Mouse (Mus musculus): ENCODE results near the gene Rtn4r.
"Not testable (repeated sequence)": the region's sequence is repeated elsewhere in the genome, so short reads cannot be mapped to it uniquely, and the experiment has no call there.

Gene Rtn4r

DNA sequence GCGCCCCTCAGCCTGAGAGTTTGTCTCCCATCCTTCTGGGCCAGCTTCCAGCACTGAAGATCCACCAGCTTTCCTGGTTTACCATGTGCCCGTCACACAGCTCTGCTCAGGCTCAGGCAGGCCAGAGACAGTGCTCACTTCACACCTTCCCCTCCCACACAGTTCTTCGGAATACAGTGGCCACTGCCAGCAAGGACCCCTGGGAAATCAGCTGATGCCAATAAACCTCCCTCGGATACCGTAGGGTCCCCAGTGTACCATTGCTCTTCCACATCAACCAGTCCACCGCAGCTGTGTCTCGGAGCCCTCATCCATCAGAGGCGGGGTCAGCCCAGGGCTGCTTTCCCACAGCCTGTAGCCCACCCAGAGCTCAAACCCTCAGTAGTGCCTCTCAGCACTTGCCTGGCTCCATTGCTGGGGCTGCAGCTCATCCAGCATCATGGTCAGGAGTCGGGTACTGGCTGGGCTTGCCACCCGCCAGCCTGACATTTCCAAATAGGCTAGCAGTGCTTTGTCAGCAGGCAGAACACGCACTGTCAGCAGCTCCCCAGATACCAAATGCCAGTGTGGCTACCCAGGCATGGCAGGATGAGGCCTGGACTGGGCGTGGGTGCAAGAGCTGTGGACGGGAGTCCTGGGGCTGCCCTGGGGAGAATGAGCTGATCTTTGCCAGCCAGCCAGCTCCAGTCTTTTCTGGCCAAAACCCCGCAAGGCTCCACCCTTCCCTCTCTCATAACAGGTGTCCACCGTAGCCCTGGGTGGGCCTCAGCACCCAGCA lies 67.0 kb downstream of the Rtn4r start:
- DNase-seq (ENCODE audit: low spot score), result no peak

DNA sequence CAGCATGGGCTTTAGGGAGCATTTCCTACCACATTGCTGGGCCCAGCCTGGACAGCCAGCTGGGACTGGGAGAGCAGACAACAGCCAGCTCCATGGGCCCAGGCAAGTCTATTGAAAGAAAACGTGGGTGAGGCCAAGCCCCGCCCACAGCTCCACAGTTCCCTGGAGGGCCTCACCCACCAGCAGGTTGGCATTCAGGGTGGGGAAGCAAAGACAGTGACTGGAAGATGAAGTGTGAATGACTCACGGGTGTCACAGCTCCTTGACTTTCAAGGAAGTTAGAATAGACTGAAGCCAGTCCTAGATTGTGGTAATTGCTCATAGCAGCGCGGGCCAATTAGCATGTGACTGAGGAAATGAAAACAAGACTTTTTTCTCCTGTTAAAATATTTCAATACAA lies 67.6 kb downstream of the Rtn4r start:
- no peak for DNase-seq (ENCODE audit: low spot score)

DNA sequence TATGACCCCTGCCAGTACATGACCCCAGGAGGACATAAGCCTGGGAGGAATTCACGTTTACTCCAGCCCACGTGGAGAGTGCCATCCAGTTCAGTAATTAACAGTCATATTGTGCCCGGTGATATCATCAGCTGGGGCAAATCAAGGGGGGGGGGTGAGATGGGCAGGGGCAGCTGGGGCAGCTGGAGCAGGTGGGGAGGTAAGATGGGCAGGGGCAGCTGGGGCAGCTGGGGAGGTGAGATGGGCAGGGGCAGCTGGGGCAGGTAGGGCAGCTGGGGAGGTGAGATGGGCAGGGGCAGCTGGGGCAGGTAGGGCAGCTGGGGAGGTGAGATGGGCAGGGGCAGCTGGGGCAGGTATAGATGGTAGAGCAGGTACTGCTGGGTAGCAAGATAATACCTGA lies 68.1 kb downstream of the Rtn4r start:
- DNase-seq (ENCODE audit: low spot score), result not testable (repeated sequence)

DNA sequence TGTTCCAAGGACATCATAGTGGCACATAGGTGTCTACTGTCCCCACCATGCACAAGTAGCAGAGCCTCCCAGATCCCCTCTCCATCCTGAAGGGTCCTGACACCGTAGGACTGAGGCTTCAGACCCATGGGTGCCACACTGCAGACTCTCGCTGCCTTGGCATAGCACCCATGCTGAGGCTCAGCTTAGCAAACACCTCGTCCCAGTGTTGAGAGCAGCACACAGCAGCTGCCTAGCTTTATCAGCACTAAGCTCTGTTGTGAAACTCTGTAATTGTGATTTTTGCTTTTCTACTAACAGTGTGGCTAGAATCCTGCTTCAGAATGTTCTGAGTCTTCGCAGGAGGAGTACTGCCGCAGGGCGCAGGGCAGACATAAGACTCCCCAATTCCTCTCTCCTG lies 70.4 kb downstream of the Rtn4r start:
- no peak for DNase-seq (ENCODE audit: low spot score)

DNA sequence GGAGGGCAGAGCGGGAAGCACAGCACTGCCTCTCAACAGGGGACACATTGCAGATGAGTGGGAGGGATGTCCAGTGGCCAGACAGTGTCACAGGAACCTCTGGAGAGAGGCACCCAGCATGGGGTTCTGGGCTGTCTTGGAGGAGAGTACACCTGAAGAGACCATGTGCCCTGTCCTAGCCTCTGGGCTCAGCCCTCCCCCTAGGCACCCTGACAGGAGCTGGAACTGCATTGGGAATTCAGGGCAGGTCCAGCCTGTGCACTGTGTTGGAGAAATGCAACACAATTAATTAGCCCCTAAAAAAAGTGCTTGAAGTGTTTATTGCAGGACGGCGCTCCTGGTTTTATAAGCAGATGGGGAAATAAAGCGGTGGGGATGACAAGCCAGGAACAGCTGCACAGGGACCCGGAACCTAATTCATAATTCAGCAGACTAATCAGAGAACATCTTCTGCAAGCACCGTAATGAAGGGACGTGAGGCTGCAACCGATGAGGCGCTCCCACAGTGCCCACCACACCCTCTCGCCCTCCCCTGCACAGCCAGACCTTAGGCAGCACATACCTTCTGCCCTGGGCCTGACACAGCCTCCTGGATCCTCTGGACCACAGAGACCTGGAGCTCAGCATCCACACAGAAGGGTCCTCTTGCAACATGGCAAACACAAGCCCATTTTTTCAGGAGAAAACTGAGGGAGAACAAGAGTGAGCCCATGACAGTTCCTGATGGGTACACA lies 71.1 kb downstream of the Rtn4r start:
- DNase-seq (ENCODE audit: low spot score), result no peak

DNA sequence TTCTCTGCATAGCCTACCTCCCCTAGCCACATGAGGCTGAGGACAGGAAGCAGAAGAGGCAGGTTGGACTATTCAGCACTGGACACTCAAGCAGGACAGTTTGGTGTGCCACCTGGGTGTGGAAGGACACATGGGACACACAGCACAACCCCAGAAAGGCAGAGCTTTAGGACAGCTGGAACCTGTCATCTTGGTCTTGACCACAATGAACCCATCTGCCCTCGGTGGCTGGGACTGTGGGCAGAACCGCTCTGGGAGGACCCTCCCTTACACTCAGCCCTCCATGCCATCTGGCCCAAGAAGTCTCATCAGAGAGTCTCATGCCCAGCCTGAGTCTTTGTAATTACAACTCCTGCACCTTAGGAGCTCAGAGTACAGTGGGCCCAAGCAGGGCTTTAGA lies 72.6 kb downstream of the Rtn4r start:
- no peak for DNase-seq (ENCODE audit: low spot score)

DNA sequence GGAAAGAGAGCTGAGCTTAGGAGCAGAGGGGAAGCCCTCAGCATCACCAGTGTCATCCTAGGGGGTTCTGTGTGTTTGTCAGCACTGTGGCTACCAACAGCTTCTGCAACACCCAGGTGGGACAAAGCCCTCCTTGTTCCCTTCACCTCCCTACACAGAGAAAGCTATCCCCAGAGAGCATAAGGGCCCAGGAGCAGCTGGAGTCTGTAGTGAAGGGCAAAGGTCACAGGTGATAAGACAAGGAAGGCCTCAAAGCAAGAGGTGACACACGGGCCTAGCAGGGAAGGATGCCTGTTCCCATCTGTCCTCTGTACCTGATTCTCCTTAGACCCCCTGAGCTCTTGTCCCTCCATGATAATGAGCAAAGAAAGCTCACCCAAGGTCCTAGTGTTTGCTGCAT lies 74.2 kb downstream of the Rtn4r start:
- no peak for DNase-seq (ENCODE audit: low spot score)

Measured in c-Kit-positive CD71-positive TER-119-positive erythroid progenitor cells, embryonic 14.5 days (primary cell).